Mouse (Mus musculus) midbrain, embryonic 11.5 days (tissue): ENCODE results near the gene Nrn1. TPM values are rescaled to one million over a fixed set of nuclear protein-coding genes. Genes with fewer than 3 reads are reported as not detected.

Experiments used
- ATAC-seq: fragments of 200-750 bp; cut with Nextera tagmentation; 2 replicates; pipeline ENCODE4 v1.8.0; 2017; ENCODE audit warnings: moderate TSS enrichment, moderate library complexity; ENCODE audit not compliant: low FRiP score
- DNase-seq: peaks from one replicate; pipeline ENCODE4 v3.0.0; 2015; ENCODE audit warnings: low spot score; ENCODE audit errors: missing footprints
- H3K27ac ChIP-seq: fragments of 300-500 bp; sonication (generic); 2 replicates; pipeline ENCODE4 v1.5.1; 2014; ENCODE audit warnings: low read depth, low read length
- H3K27me3 ChIP-seq: fragments of 300-500 bp; sonication (generic); 2 replicates; pipeline ENCODE4 v1.6.1; 2014; ENCODE audit warnings: mild to moderate bottlenecking, low read length, moderate library complexity, mixed read lengths; ENCODE audit not compliant: control insufficient read depth, insufficient read depth
- H3K36me3 ChIP-seq: fragments of 300-500 bp; sonication (generic); 2 replicates; pipeline ENCODE4 v1.6.1; 2014; ENCODE audit warnings: mild to moderate bottlenecking, low read length, moderate library complexity, mixed read lengths; ENCODE audit not compliant: control insufficient read depth, insufficient read depth
- H3K4me1 ChIP-seq: fragments of 300-500 bp; sonication (generic); 2 replicates; pipeline ENCODE4 v1.6.1; 2014; ENCODE audit warnings: low read length; ENCODE audit not compliant: control insufficient read depth, insufficient read depth
- H3K4me2 ChIP-seq: fragments of 300-500 bp; sonication (generic); 2 replicates; pipeline ENCODE4 v1.6.1; 2014; ENCODE audit warnings: mild to moderate bottlenecking, moderate library complexity
- H3K4me3 ChIP-seq: fragments of 300-500 bp; sonication (generic); 2 replicates; pipeline ENCODE4 v1.5.1; 2014; ENCODE audit warnings: low read depth, low read length
- H3K9ac ChIP-seq: fragments of 300-500 bp; sonication (generic); 2 replicates; pipeline ENCODE4 v1.6.1; 2014; ENCODE audit warnings: low read length
- H3K9me3 ChIP-seq: fragments of 300-500 bp; sonication (generic); 2 replicates; pipeline ENCODE4 v1.6.1; 2016; ENCODE audit warnings: low read length; ENCODE audit not compliant: control insufficient read depth
- WGBS: fragments of 180-500 bp; shearing (Covaris S2); extraction: QIAGEN DNeasy Blood & Tissue Kit; methylation state at CpG from one replicate; pipeline ENCODE4 v1.1.7; 2014; 5-methylcytosine and 5-hydroxymethylcytosine counted together
- polyA plus RNA-seq: library from polyadenylated mRNA; unstranded; fragments of >200 nt; fragmentation: Nextera tagmentation; extraction: Ambion mirVana; gene quantifications from 2 replicates; pipeline ENCODE4 v1.2.1, GENCODE M21; 2014

Gene Nrn1
- polyA plus RNA-seq, 1 experiment from 2014 or later: 52.7 TPM

DNA sequence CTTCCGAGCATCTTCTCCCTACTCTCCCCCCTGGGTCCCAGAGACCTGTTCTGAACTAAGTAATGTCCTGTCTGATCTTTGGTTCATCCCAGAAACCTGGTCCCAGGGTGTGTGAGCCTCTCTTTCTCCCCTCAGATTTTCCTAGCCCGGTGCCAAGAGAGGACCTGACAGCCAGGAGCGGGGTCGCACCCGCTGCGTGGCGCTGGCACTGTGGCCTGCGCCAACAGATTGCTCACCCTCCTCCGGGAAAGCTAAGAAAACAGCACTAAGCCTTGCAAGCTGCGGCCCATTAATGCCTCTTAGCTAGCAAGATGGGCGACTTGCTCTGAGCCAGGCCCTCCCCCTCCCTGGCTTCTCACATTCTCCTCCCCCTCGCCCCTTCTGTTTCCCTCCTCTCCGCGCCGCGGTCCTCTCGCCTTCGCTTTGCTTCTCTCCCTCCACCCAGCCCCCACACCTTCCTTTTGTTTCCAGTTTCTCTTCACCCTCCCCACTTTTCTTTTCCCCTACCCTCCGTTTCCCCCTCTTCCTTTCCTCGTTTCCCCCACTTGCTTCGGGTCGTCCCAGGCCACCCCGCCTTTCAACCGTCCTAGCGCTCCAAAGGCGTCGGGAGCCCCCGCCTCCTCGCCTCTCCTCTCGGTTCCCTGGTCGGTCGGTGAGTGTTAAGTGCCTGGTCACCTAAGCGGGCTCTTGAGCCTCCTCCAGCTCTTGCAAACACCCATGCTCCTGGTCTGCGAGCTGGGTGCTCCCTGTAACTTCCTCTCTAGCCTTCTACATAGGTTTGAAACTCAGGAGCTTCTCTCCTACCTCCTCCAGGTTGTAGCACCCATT is 7.8 kb downstream of the Nrn1 start:
- no peaks in the 10 kb centered on the region for H3K36me3 ChIP-seq
- no peaks in the 10 kb centered on the region for H3K9me3 ChIP-seq
- peak overlapping the region; percentile 45 for H3K4me2 ChIP-seq
- H3K9ac ChIP-seq: peak overlapping the region; percentile 54
- H3K27ac ChIP-seq: peak overlapping the region; percentile 74
- peaks cover 11% of the 10 kb centered on the region for H3K4me1 ChIP-seq
- WGBS: 0% methylated on average over 34 of the region's 34 CpGs
- ATAC-seq (peak; percentile 57), DNase-seq (peak; percentile 96)
- H3K4me3 ChIP-seq: peak overlapping the region; percentile 33
- peaks cover 90% of the 10 kb centered on the region for H3K27me3 ChIP-seq

DNA sequence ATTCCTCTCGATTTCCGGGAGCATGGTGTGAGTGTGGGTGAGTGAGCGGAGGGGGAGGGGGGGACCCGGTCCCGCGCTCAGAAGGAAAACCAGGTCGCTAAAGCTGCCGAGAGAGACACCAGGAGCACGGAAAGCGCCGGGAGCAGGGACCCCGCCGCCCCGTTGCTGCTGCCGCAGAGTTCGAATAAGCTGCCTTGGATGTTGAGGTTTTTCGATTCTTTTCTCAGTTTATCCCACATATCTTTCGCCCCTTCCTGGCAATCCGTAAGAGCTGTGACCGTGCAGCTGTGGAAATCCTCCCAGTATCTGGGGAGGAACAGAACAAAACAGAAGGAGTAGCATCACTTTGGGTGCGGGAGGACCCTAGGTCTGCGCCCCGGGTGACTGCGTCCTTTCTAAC is 8.4 kb downstream of the Nrn1 start:
- Histone ChIP-seq H3K36me3 (no peaks in the 10 kb centered on the region), H3K4me3 (peak overlapping the region; percentile 33), H3K4me1 (peaks cover 11% of the 10 kb centered on the region), H3K27ac (peak overlapping the region; percentile 74), H3K9ac (peak overlapping the region; percentile 54), H3K27me3 (peaks cover 92% of the 10 kb centered on the region), H3K4me2 (peak overlapping the region; percentile 45), H3K9me3 (no peaks in the 10 kb centered on the region)
- WGBS: under 1% methylated on average over 24 of the region's 24 CpGs
- ATAC-seq: no peak
- peak; percentile 97 for DNase-seq

DNA sequence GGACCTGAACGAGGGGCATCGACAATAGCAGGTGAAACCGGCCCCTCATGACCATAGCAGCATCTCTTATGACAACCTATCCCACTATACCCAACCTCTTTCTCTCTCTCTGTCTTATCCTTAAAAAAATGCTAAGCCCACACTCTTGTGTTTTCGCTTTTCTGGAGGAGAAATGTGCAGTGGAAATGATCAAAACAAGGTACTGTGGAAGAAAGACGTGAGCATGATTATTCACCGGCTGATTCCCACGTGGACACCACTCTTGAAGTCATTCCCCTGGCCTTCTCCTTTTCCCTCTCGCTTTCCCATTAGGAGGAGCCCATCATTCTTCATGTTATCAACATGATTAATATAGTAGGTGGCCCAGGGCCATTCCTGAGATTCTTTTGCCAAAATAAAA is 9.1 kb downstream of the Nrn1 start:
- H3K9ac ChIP-seq: peak overlapping the region; percentile 35
- ATAC-seq (no peak), DNase-seq (peak; percentile 92)
- H3K9me3 ChIP-seq: no peaks in the 10 kb centered on the region
- H3K4me2 ChIP-seq: peak overlapping the region; percentile 45; the same call in 1 of the 2 replicates
- no peaks in the 10 kb centered on the region for H3K36me3 ChIP-seq
- 2% methylated on average over 8 of the region's 8 CpGs for WGBS
- H3K4me3 ChIP-seq: no peak overlapping the region
- peaks cover 85% of the 10 kb centered on the region for H3K27me3 ChIP-seq
- peak overlapping the region; percentile 60 for H3K27ac ChIP-seq
- H3K4me1 ChIP-seq: peaks cover 11% of the 10 kb centered on the region

DNA sequence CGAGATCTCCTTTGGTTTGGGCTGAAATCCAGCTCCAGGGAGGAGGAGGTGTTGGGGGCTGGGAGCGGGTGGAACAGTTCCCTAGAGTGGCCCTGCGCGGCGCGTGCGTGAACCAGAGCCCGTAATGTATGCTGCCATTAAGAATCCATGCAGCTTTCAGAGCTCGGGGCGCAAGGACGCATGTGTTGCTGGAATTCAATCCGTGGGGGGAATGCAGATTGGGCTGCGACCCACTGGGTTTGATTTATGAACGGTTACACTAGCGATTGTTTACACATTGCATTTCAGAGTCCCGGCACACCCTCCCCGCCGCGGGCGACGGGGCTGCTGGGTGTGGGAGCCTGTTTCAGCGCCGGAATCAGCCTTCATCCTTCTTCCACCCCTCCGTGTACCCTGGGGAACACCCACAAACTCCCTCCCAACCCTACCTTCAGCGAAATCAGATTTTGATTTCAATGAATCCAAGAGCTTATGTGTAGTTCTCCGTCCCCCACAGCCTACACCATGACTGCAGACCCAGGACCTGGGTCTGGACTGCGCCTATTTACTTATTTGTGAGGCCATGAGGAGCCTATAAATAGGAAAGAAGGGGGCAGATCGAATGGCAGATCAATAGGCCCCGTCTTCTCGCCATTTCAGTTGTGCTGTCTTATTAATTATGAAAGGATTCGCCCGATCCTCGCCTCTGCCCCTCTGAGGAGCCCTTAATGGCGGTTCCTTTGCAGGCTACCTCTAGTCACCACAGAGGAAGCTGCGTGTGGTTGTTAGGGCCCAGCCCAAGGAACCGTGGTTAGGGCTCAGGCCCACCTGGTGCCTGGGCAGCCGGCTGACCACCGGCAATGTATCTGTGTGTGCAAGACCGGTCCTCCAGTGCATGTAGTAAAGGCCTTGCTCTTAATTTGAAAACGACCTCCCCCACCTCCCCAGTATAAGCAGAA is 10.1 kb downstream of the Nrn1 start:
- peaks cover 80% of the 10 kb centered on the region for H3K27me3 ChIP-seq
- peak; percentile 75 for ATAC-seq
- H3K4me2 ChIP-seq: peak overlapping the region; percentile 37
- peaks cover 11% of the 10 kb centered on the region for H3K4me1 ChIP-seq
- whole genome bisulfite sequencing: under 1% methylated on average over 40 of the region's 40 CpGs
- H3K9ac ChIP-seq: no peak overlapping the region
- no peaks in the 10 kb centered on the region for H3K9me3 ChIP-seq
- DNase-seq: peak; percentile 97
- H3K27ac ChIP-seq: peak overlapping the region; percentile 64
- no peaks in the 10 kb centered on the region for H3K36me3 ChIP-seq
- peak overlapping the region; percentile 17 for H3K4me3 ChIP-seq

DNA sequence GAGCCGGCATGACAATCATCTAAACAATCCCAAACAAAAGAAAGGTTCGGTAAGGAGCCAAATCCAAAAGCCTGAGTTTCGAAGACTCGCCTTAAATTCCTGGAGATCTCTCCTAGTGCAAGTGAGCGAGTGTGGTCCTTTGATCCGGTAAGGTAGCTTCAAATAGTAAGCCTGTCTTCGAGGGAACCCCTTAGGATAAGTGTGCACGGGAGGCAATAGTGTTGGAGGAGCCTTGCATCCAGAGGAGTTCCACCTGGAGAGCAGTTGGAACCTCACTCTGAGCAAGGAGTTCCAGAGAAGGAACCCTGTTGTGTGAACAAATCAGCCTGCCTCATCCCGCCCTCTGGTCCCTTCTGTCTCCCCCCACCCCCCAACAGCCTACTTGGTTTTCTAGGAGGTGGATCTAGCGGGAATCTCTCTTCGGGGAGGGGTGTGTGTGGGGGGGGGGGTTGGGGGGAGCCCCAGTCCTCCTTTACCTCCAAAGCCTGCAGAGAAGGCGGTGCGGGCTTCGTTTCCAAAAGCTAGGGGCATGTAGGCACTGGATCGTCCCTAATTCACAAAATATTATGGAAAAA is 11.1 kb downstream of the Nrn1 start:
- Histone ChIP-seq H3K9me3 (no peaks in the 10 kb centered on the region), H3K4me2 (no peak overlapping the region; the same call in 1 of the 2 replicates), H3K4me1 (peaks cover 11% of the 10 kb centered on the region), H3K9ac (no peak overlapping the region), H3K4me3 (no peak overlapping the region), H3K27ac (peak overlapping the region; percentile 49), H3K27me3 (peaks cover 70% of the 10 kb centered on the region), H3K36me3 (no peaks in the 10 kb centered on the region)
- WGBS: 1% methylated on average over 15 of the region's 15 CpGs
- DNase-seq: peak; percentile 93
- ATAC-seq: no peak

DNA sequence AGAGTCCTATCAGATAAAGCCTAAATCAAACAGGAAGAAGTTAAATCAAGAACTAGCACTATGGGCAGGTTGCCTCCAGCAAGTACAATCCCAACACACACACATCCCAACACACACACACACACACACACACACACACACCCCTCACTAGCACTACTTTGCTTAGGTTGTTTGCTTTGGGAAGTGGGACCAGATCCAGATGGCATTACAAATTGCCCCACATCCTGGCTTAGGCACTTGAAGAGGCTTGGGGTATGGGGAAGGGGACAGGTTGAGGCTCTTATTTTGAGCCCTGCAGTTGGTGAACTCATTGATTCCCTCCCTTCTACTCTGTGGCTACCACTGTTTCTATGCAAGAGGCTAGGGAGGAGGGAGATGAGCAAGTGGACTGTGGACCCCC is 12.6 kb downstream of the Nrn1 start:
- ATAC-seq: no peak
- DNase-seq: peak; percentile 85

DNA sequence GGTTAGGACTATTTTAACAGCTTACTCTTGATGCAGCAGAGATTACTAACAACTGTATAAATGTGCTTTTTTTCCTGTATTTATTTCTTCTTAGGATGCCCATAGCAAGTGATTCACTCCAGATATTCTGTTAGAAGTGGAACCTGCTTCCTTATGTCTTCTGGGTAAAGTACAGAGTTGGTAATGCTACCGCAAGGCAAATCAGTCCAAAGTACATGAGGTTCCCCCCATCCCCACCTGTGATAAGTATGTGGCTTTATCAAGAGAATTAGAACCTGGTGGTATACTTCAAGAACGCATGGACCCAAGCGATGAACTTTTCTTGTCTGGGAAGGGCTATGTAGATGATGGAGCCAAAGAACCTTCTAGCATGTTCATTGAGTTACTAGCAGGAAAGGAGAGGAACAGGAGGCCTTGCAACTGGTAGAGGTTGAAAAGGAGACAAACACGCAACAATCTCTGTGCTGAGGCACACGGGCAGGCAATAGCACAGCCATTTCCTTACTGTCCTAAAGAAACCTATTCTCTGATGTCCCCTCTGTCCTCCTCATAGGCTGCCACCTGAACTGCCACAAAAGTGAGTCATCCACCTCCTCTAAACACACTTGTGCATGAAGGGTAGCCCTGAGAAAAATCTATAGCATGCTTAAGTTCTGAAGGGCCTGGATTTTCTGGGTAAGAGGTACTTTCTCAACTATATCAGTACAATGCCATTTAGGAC is 14.5 kb downstream of the Nrn1 start:
- WGBS: 93% methylated on average over 5 of the region's 5 CpGs
- Histone ChIP-seq H3K9me3 (no peaks in the 10 kb centered on the region), H3K9ac (no peak overlapping the region), H3K4me3 (no peak overlapping the region), H3K36me3 (no peaks in the 10 kb centered on the region), H3K4me2 (no peak overlapping the region), H3K27me3 (peaks cover 43% of the 10 kb centered on the region), H3K4me1 (peaks cover 11% of the 10 kb centered on the region), H3K27ac (no peak overlapping the region)
- ATAC-seq (no peak), DNase-seq (no peak)

More for the DNA sequence above, 12.6 kb downstream of the Nrn1 start:
- Histone ChIP-seq H3K4me3 (no peak overlapping the region), H3K9me3 (no peaks in the 10 kb centered on the region), H3K4me1 (peaks cover 11% of the 10 kb centered on the region), H3K27ac (no peak overlapping the region), H3K4me2 (no peak overlapping the region), H3K36me3 (no peaks in the 10 kb centered on the region), H3K27me3 (peaks cover 56% of the 10 kb centered on the region), H3K9ac (no peak overlapping the region)

DNA sequence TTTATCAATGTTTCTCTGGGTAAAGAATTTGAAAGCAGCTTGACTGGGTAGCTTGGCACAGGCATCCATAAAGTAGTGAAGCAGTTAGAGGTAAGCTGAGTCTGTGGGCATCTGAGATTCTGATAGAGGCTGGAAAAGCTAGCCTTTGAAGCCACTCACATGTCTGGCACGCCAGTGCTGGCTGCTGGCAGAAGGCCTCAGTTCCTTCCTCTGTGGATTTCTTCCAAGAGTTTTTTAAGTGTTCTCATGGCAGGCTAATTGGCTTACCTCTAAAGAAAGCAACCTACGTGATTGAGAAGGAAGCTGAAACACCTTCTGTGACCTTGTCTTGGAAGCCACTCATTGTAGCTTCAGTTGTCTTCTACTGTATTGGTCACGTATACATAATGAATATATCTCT is 17.6 kb downstream of the Nrn1 start:
- H3K9ac ChIP-seq: no peak overlapping the region
- no peaks in the 10 kb centered on the region for H3K4me1 ChIP-seq
- H3K27me3 ChIP-seq: peaks cover 12% of the 10 kb centered on the region
- no peak overlapping the region for H3K27ac ChIP-seq
- no peaks in the 10 kb centered on the region for H3K9me3 ChIP-seq
- no peak overlapping the region for H3K4me2 ChIP-seq
- no peaks in the 10 kb centered on the region for H3K36me3 ChIP-seq
- no peak for DNase-seq
- no peak overlapping the region for H3K4me3 ChIP-seq
- WGBS: 75% methylated on average over 3 of the region's 3 CpGs
- ATAC-seq: no peak
